Mouse (Mus musculus) olfactory bulb, adult 2 months (tissue): Measurements from ENCODE around the gene Tbl1xr1.

Experiments
- CTCF ChIP-seq: fragments of 200-500 bp; IDR thresholded peaks from 2 replicates; pipeline ENCODE4 v1.5.1; 2012; ENCODE audit warnings: low read depth, mild to moderate bottlenecking, low read length, moderate library complexity; ENCODE audit not compliant: insufficient read depth
- POLR2A ChIP-seq: fragments of 200-500 bp; IDR thresholded peaks from 2 replicates; pipeline ENCODE4 v1.6.1; 2012; ENCODE audit warnings: mild to moderate bottlenecking, low read depth, low read length, moderate library complexity; ENCODE audit not compliant: insufficient read depth

- TF ChIP-seq CTCF, result no peak
- no peak for TF ChIP-seq POLR2A
Observed at GRCm38 (mm10) chr3:22131277-22131676, 54.8 kb downstream of the Tbl1xr1 start.
